Mouse (Mus musculus) intestine, postnatal 0 days (tissue): ENCODE measurements around the gene Tlx2. TPM values are rescaled to one million over a fixed set of nuclear protein-coding genes. Genes with fewer than 3 reads are reported as not detected.

ENCODE experiments used
- ATAC-seq: fragments of 200-750 bp; cut with Nextera tagmentation; 2 replicates; pipeline ENCODE4 v1.8.0; 2017; ENCODE audit warnings: mild to moderate bottlenecking, moderate TSS enrichment, moderate library complexity
- H3K27ac ChIP-seq: fragments of 300-500 bp; sonication (generic); 2 replicates; pipeline ENCODE4 v1.5.1; 2014; ENCODE audit warnings: mild to moderate bottlenecking, low read depth, low read length, moderate library complexity
- H3K27me3 ChIP-seq: fragments of 300-500 bp; sonication (generic); replicated peaks from 2 replicates; pipeline ENCODE4 v1.6.1; 2014; ENCODE audit warnings: low read length, mixed read lengths; ENCODE audit not compliant: control insufficient read depth, insufficient read depth
- H3K36me3 ChIP-seq: fragments of 300-500 bp; sonication (generic); 2 replicates; pipeline ENCODE4 v1.6.1; 2014; ENCODE audit warnings: mild to moderate bottlenecking, moderate library complexity; ENCODE audit not compliant: control insufficient read depth, insufficient read depth
- H3K4me1 ChIP-seq: fragments of 300-500 bp; sonication (generic); replicated peaks from 2 replicates; pipeline ENCODE4 v1.6.1; 2014; ENCODE audit warnings: antibody characterized with exemption, low read length, mixed read lengths; ENCODE audit not compliant: control insufficient read depth, insufficient read depth
- H3K4me2 ChIP-seq: fragments of 300-500 bp; sonication (generic); replicated peaks from 2 replicates; pipeline ENCODE4 v1.6.1; 2014; ENCODE audit warnings: low read depth, mild to moderate bottlenecking, moderate library complexity
- H3K4me3 ChIP-seq: fragments of 300-500 bp; sonication (generic); 2 replicates; pipeline ENCODE4 v1.5.1; 2014; ENCODE audit warnings: low read depth, low read length
- H3K9ac ChIP-seq: fragments of 300-500 bp; sonication (generic); 2 replicates; pipeline ENCODE4 v1.6.1; 2014; ENCODE audit warnings: mild to moderate bottlenecking, low read depth, low read length
- H3K9me3 ChIP-seq: fragments of 300-500 bp; sonication (generic); 2 replicates; pipeline ENCODE4 v1.6.1; 2016; ENCODE audit warnings: mixed run types; ENCODE audit not compliant: control insufficient read depth
- CTCF ChIP-seq: sonication (generic); IDR thresholded peaks from 2 replicates; pipeline ENCODE4 v1.5.1; 2016; ENCODE audit warnings: low read depth, mild to moderate bottlenecking, control low read depth, antibody characterized with exemption, moderate library complexity
- WGBS: fragments of 180-500 bp; shearing (Covaris S2); extraction: QIAGEN DNeasy Blood & Tissue Kit; methylation state at CpG from one replicate; pipeline ENCODE4 v1.1.7; 2014; 5-methylcytosine and 5-hydroxymethylcytosine counted together
- polyA plus RNA-seq: library from polyadenylated mRNA; unstranded; fragments of >200 nt; fragmentation: Nextera tagmentation; extraction: Ambion mirVana; gene quantifications from 2 replicates; pipeline ENCODE4 v1.2.1, GENCODE M21; 2015

Tlx2 gene
- polyA plus RNA-seq, 1 experiment from 2014 or later, result 7.6 TPM

GRCm38 (mm10) chr6:83043993-83044392 lies 26.1 kb downstream of the Tlx2 start:
- Histone ChIP-seq H3K4me3 (no peak overlapping the region), H3K9ac (no peak overlapping the region), H3K9me3 (no peaks in the 10 kb centered on the region), H3K27me3 (no peaks in the 10 kb centered on the region), H3K27ac (no peak overlapping the region), H3K4me1 (no peaks in the 10 kb centered on the region), H3K36me3 (no peaks in the 10 kb centered on the region; the same call in 1 of the 2 replicates), H3K4me2 (no peak overlapping the region)
- no peak for ATAC-seq
- 88% methylated on average over 5 of the region's 5 CpGs for WGBS
- TF ChIP-seq CTCF, result no peak

DNA sequence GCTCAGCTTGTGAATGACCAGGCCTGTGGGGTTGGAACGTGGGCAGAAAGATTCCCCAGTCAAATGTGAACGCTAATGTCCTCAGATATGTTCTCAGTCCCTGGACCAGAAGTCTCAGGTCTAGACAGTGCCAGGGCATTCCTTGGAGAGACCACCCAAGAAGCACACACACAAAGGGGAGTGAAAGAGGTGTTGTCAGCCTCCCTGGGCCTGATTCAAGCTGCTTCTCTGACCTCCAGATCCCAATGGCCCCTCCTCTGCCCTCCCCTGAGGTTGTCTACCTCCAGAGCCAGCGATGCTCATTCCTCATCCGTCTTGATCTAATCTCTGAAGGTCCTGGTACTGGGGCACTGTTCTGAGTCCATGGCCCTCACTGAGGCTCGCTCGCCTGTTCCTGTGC lies 26.5 kb downstream of the Tlx2 start:
- no peak overlapping the region for H3K4me2 ChIP-seq
- no peaks in the 10 kb centered on the region for H3K9me3 ChIP-seq
- WGBS, result 58% methylated on average over 6 of the region's 6 CpGs
- no peak for TF ChIP-seq CTCF
- H3K36me3 ChIP-seq, result no peaks in the 10 kb centered on the region; the same call in 1 of the 2 replicates
- no peaks in the 10 kb centered on the region for H3K4me1 ChIP-seq
- H3K27me3 ChIP-seq, result no peaks in the 10 kb centered on the region
- no peak overlapping the region for H3K9ac ChIP-seq
- no peak for ATAC-seq
- no peak overlapping the region for H3K4me3 ChIP-seq
- no peak overlapping the region for H3K27ac ChIP-seq

DNA sequence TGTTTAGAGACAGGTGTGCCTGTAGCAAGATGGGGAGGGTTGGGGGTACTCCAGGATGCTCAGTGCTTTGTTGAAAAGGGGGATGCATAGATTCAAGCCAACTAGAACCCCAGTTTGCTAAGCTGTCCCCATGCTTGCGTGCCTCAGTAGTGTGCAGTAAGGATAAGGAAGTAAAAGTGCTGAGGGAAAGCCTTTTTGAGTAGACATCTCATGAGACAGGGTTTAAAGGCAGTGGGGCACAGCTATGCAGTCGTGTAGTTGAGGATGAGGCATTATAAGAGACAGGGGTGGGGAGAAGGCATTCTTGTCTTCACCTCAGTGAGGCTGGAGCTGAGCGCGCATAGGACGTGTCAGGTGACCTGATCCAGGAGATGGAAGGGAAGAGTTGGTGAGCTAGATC lies 29.5 kb downstream of the Tlx2 start:
- Histone ChIP-seq H3K4me1 (no peaks in the 10 kb centered on the region), H3K36me3 (no peaks in the 10 kb centered on the region), H3K4me3 (no peak overlapping the region), H3K27me3 (no peaks in the 10 kb centered on the region), H3K27ac (no peak overlapping the region), H3K9ac (no peak overlapping the region), H3K4me2 (no peak overlapping the region), H3K9me3 (no peaks in the 10 kb centered on the region)
- 85% methylated on average over 5 of the region's 5 CpGs for WGBS
- no peak for TF ChIP-seq CTCF
- no peak for ATAC-seq

- WGBS, result 11% methylated on average over 24 of the region's 24 CpGs
- H3K4me2 ChIP-seq, result peak overlapping the region; percentile 58
- H3K9ac ChIP-seq, result no peak overlapping the region
- no peaks in the 10 kb centered on the region for H3K36me3 ChIP-seq
- H3K27ac ChIP-seq, result no peak overlapping the region
- no peaks in the 10 kb centered on the region for H3K9me3 ChIP-seq
- peak overlapping the region; percentile 23; the same call in 1 of the 2 replicates for H3K4me3 ChIP-seq
- peak; percentile 76 for ATAC-seq
- no peak for TF ChIP-seq CTCF
- H3K4me1 ChIP-seq, result no peaks in the 10 kb centered on the region
- no peaks in the 10 kb centered on the region; the same call in 1 of the 2 replicates for H3K27me3 ChIP-seq
Observed at GRCm38 (mm10) chr6:83038496-83039012, 31.5 kb downstream of the Tlx2 start.

- ATAC-seq, result no peak
- no peak overlapping the region for H3K9ac ChIP-seq
- H3K4me2 ChIP-seq, result no peak overlapping the region
- no peaks in the 10 kb centered on the region for H3K9me3 ChIP-seq
- H3K4me1 ChIP-seq, result no peaks in the 10 kb centered on the region
- no peaks in the 10 kb centered on the region for H3K36me3 ChIP-seq
- WGBS, result 83% methylated on average over 8 of the region's 8 CpGs
- no peak for TF ChIP-seq CTCF
- H3K27ac ChIP-seq, result no peak overlapping the region
- no peaks in the 10 kb centered on the region; the same call in 1 of the 2 replicates for H3K27me3 ChIP-seq
- no peak overlapping the region for H3K4me3 ChIP-seq
Observed at GRCm38 (mm10) chr6:83037188-83037587, 32.9 kb downstream of the Tlx2 start.

- Histone ChIP-seq H3K27ac (no peak overlapping the region), H3K9me3 (no peaks in the 10 kb centered on the region), H3K4me2 (peak overlapping the region; percentile 90), H3K9ac (no peak overlapping the region), H3K36me3 (peaks cover 10% of the 10 kb centered on the region; the same call in 1 of the 2 replicates), H3K4me1 (no peaks in the 10 kb centered on the region), H3K4me3 (peak overlapping the region; percentile 76), H3K27me3 (no peaks in the 10 kb centered on the region; the same call in 1 of the 2 replicates)
- no peak for ATAC-seq
- TF ChIP-seq CTCF, result no peak
- 50% methylated on average over 5 of the region's 5 CpGs for WGBS
Observed at GRCm38 (mm10) chr6:83034463-83035055, 35.5 kb downstream of the Tlx2 start.
